Mouse (Mus musculus) heart, adult 2 months (tissue): ENCODE data around the gene Rsbn1.

Source experiments
- CTCF ChIP-seq: fragments of 200-600 bp; IDR thresholded peaks from 2 replicates; pipeline ENCODE4 v1.8.1; 2022; ENCODE audit warnings: antibody characterized with exemption, mild to moderate bottlenecking, moderate library complexity
- EP300 ChIP-seq: fragments of 200-500 bp; IDR thresholded peaks from 2 replicates; pipeline ENCODE4 v1.6.1; 2011; ENCODE audit warnings: low read depth, low read length, control low read depth; ENCODE audit not compliant: insufficient read depth
- POLR2A ChIP-seq: fragments of 200-500 bp; IDR thresholded peaks from 2 replicates; pipeline ENCODE4 v1.6.1; 2011; ENCODE audit warnings: mild to moderate bottlenecking, low read depth, low read length, control low read depth; ENCODE audit not compliant: insufficient read depth

DNA sequence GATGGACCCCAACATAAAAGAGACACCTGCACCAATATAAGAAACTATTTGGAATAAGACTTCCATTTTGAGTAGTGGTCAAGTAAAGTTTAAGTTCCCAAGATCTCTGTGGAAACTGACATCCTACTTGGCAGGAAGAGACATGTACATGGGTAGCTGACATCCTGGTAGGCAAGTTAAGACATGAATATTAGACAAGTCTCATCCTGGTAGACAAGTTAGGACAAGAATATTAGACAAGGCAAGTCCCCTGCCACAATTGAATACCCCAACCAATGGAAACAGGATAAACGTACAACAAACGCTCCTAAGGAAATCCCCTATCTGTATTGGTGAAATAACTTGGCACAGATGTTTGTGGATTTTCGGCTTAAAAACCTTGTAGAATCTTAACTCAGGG, 20.5 kb upstream of the Rsbn1 start:
- TF ChIP-seq POLR2A (no peak), CTCF (no peak), EP300 (no peak)
